Mouse (Mus musculus) urinary bladder, adult 2 months (tissue): ENCODE results near the gene Apoe. TPM values are rescaled to one million over a fixed set of nuclear protein-coding genes. Genes with fewer than 3 reads are reported as not detected.

Experiments used
- DNase-seq: peaks from one replicate; pipeline ENCODE4 v3.0.0; 2022; ENCODE audit warnings: low spot score
- polyA plus RNA-seq: library from polyadenylated mRNA; depleted of rRNA; stranded (reverse); fragments of >200 nt; gene quantifications from 2 replicates; pipeline ENCODE4 v1.2.3, GENCODE M21; 2012; rRNA removed

Apoe gene
- 1,139 and 1,516 TPM in 2 replicates for polyA plus RNA-seq

GRCm38 (mm10) chr7:19698907-19699826 lies at the start of gene Apoe:
Gene Apoe, minus strand, starts transcription at chr7:19699188.
- DNase-seq, result no peak

GRCm38 (mm10) chr7:19747420-19748218 lies 48.6 kb upstream of the Apoe start:
- no peak for DNase-seq

GRCm38 (mm10) chr7:19746426-19747201 lies 47.6 kb upstream of the Apoe start:
- no peak for DNase-seq

GRCm38 (mm10) chr7:19745971-19746370 lies 47.0 kb upstream of the Apoe start:
- no peak for DNase-seq

GRCm38 (mm10) chr7:19744590-19745385 lies 45.8 kb upstream of the Apoe start:
- no peak for DNase-seq

GRCm38 (mm10) chr7:19743791-19744190 lies 44.8 kb upstream of the Apoe start:
- DNase-seq, result no peak

GRCm38 (mm10) chr7:19742468-19742867 lies 43.5 kb upstream of the Apoe start:
- no peak for DNase-seq

- DNase-seq, result no peak
Measured at GRCm38 (mm10) chr7:19741329-19742031, 42.5 kb upstream of the Apoe start.

GRCm38 (mm10) chr7:19740269-19740668 lies 41.3 kb upstream of the Apoe start:
- no peak for DNase-seq

- DNase-seq, result no peak
Measured at GRCm38 (mm10) chr7:19738771-19739170, 39.8 kb upstream of the Apoe start.

- no peak for DNase-seq
Measured at GRCm38 (mm10) chr7:19736389-19737057, 37.5 kb upstream of the Apoe start.

GRCm38 (mm10) chr7:19734178-19734666 lies 35.2 kb upstream of the Apoe start:
- no peak for DNase-seq

- DNase-seq, result no peak
Measured at GRCm38 (mm10) chr7:19726541-19726940, 27.6 kb upstream of the Apoe start.

GRCm38 (mm10) chr7:19724167-19724566 lies 25.2 kb upstream of the Apoe start:
- no peak for DNase-seq

- no peak for DNase-seq
Measured at GRCm38 (mm10) chr7:19722754-19723195, 23.8 kb upstream of the Apoe start.

- no peak for DNase-seq
Measured at GRCm38 (mm10) chr7:19719200-19719599, 20.2 kb upstream of the Apoe start.

- DNase-seq, result no peak
Measured at GRCm38 (mm10) chr7:19718297-19718952, 19.4 kb upstream of the Apoe start.

- DNase-seq, result no peak
Measured at GRCm38 (mm10) chr7:19717346-19717745, 18.4 kb upstream of the Apoe start.

- no peak for DNase-seq
Measured at GRCm38 (mm10) chr7:19716822-19717221, 17.8 kb upstream of the Apoe start.
